Mouse (Mus musculus): ENCODE data around the gene 1110065P20Rik.

The 1110065P20Rik gene

GRCm38 (mm10) chr4:124850933-124851658, at the start of gene 1110065P20Rik:
1110065P20Rik (minus strand) TSS chr4:124851196.
- peak; percentile 78 to 81 for DNase-seq

- no peak for DNase-seq
Observed at GRCm38 (mm10) chr4:124899906-124900305, 48.9 kb upstream of the 1110065P20Rik start.

- no peak for DNase-seq
Observed at GRCm38 (mm10) chr4:124898428-124898827, 47.4 kb upstream of the 1110065P20Rik start.

- peak; percentile 72 to 73 for DNase-seq
Observed at GRCm38 (mm10) chr4:124894508-124895428, 43.8 kb upstream of the 1110065P20Rik start.

- DNase-seq = no peak
Observed at GRCm38 (mm10) chr4:124893769-124894168, 42.8 kb upstream of the 1110065P20Rik start.

GRCm38 (mm10) chr4:124890831-124891230, 39.8 kb upstream of the 1110065P20Rik start:
- no peak for DNase-seq

- peak in 1 of 2 experiments; percentile 20 for DNase-seq
Observed at GRCm38 (mm10) chr4:124889935-124890334, 38.9 kb upstream of the 1110065P20Rik start.

- DNase-seq = no peak
Observed at GRCm38 (mm10) chr4:124888702-124889101, 37.7 kb upstream of the 1110065P20Rik start.

GRCm38 (mm10) chr4:124882151-124882729, 31.2 kb upstream of the 1110065P20Rik start:
- DNase-seq = peak; percentile 57 to 58

GRCm38 (mm10) chr4:124881341-124881908, 30.4 kb upstream of the 1110065P20Rik start:
- peak; percentile 96 to 97 for DNase-seq

- DNase-seq = no peak
Observed at GRCm38 (mm10) chr4:124880599-124880998, 29.6 kb upstream of the 1110065P20Rik start, which contains the start of gene Epha10. Epha10 (plus strand) TSS chr4:124880899.

GRCm38 (mm10) chr4:124872719-124873118, 21.7 kb upstream of the 1110065P20Rik start:
- no peak for DNase-seq

GRCm38 (mm10) chr4:124861283-124862188, 10.5 kb upstream of the 1110065P20Rik start, which contains the start of gene Maneal:
Maneal (minus strand) TSS chr4:124862171.
- DNase-seq = peak; percentile 57 to 65

- peak; percentile 51 to 59 for DNase-seq
Observed at GRCm38 (mm10) chr4:124860446-124860845, 9.4 kb upstream of the 1110065P20Rik start.

GRCm38 (mm10) chr4:124858370-124858769, 7.4 kb upstream of the 1110065P20Rik start:
- DNase-seq = peak in 1 of 2 experiments; percentile 47

GRCm38 (mm10) chr4:124856294-124856693, 5.3 kb upstream of the 1110065P20Rik start:
- no peak for DNase-seq

GRCm38 (mm10) chr4:124850261-124850913, 609 bp downstream of the 1110065P20Rik start, which contains the start of gene Yrdc:
Yrdc (plus strand) TSS chr4:124850679.
- DNase-seq = peak; percentile 97 to 98

- DNase-seq = peak; percentile 90 to 93
Observed at GRCm38 (mm10) chr4:124849631-124850260, 1.2 kb downstream of the 1110065P20Rik start.

- peak; percentile 93 to 96 for DNase-seq
Observed at GRCm38 (mm10) chr4:124847573-124847972, 3.4 kb downstream of the 1110065P20Rik start.

- DNase-seq = peak; percentile 69 to 73
Observed at GRCm38 (mm10) chr4:124843493-124843892, 7.5 kb downstream of the 1110065P20Rik start.

Data from cerebellum, postnatal 10 days (tissue).